Mouse (Mus musculus): ENCODE data around the gene Abca2.
A peak's percentile ranks its signal among the peaks of the same experiment; 100 is the strongest.
"Not testable (repeated sequence)": the region's sequence is repeated elsewhere in the genome, so short reads cannot be mapped to it uniquely, and the experiment has no call there.

Gene Abca2

GRCm38 (mm10) chr2:25428442-25429236 is at the start of gene Abca2:
Abca2 (plus strand) TSS chr2:25428703.
- DNase-seq: peak; percentile 98

GRCm38 (mm10) chr2:25384492-25384891 is 44.0 kb upstream of the Abca2 start:
- DNase-seq: no peak

GRCm38 (mm10) chr2:25391266-25391665 is 37.2 kb upstream of the Abca2 start:
- DNase-seq: no peak

- DNase-seq: no peak
These were observed 34.0 kb upstream of the Abca2 start for GRCm38 (mm10) chr2:25394281-25395221.

- peak; percentile 61 for DNase-seq
These were observed 32.5 kb upstream of the Abca2 start, which contains the start of gene Entpd2 for GRCm38 (mm10) chr2:25395721-25396596. Entpd2 (plus strand) TSS chr2:25395874.

GRCm38 (mm10) chr2:25396597-25396983 is 31.9 kb upstream of the Abca2 start:
- DNase-seq: no peak

- DNase-seq: no peak
These were observed 31.5 kb upstream of the Abca2 start for GRCm38 (mm10) chr2:25397010-25397409.

GRCm38 (mm10) chr2:25398065-25398464 is 30.4 kb upstream of the Abca2 start:
- no peak for DNase-seq

GRCm38 (mm10) chr2:25399051-25399450 is 29.5 kb upstream of the Abca2 start, which contains the start of gene Npdc1:
Npdc1 (plus strand) TSS chr2:25399351.
- no peak for DNase-seq

- DNase-seq: no peak
These were observed 28.2 kb upstream of the Abca2 start for GRCm38 (mm10) chr2:25400291-25400690.

- peak; percentile 74 for DNase-seq
These were observed 27.7 kb upstream of the Abca2 start for GRCm38 (mm10) chr2:25400764-25401163.

GRCm38 (mm10) chr2:25402377-25402971 is 26.0 kb upstream of the Abca2 start:
- peak; percentile 94 for DNase-seq

- peak; percentile 66 for DNase-seq
These were observed 25.4 kb upstream of the Abca2 start for GRCm38 (mm10) chr2:25402972-25403601.

GRCm38 (mm10) chr2:25403994-25404393 is 24.5 kb upstream of the Abca2 start:
- DNase-seq: no peak

- no peak for DNase-seq
These were observed 19.6 kb upstream of the Abca2 start for GRCm38 (mm10) chr2:25408908-25409307.

- DNase-seq: not testable (repeated sequence)
These were observed 15.1 kb upstream of the Abca2 start for GRCm38 (mm10) chr2:25413436-25413835.

GRCm38 (mm10) chr2:25417426-25417825 is 11.1 kb upstream of the Abca2 start:
- no peak for DNase-seq

GRCm38 (mm10) chr2:25421896-25422295 is 6.6 kb upstream of the Abca2 start:
- DNase-seq: peak; percentile 76

GRCm38 (mm10) chr2:25422587-25423410 is 5.7 kb upstream of the Abca2 start, which contains the start of gene Fut7:
Fut7 (plus strand) TSS chr2:25423267.
- no peak for DNase-seq

- DNase-seq: no peak
These were observed 4.9 kb upstream of the Abca2 start for GRCm38 (mm10) chr2:25423626-25424025.

- no peak for DNase-seq
These were observed 3.0 kb upstream of the Abca2 start for GRCm38 (mm10) chr2:25425481-25425880.
